Comparison of ENCODE assay signal across 16 mouse cellular contexts in genomic region chr19:5787920-5788319, GRCm38 (mm10). TPM values are rescaled to one million over a fixed set of nuclear protein-coding genes. Genes with fewer than 3 reads are reported as not detected.
DNase-seq lines count a peak whose midpoint lies in the region; ATAC-seq and TF ChIP-seq lines count a peak whose summit lies in the region.
"Had no signal": no experiment of that assay in that cellular context is flagged by ENCODE, and none has a peak within 500 bp of the region (broad histone marks: within the 10 kb centered on the region; RNA-seq: fewer than 3 reads in every experiment).

No protein-coding gene starts in this region.

- H3K4me2 ChIP-seq in heart, embryonic 12.5 days: no peak overlapping the region
- peak overlapping the region; percentile 40 for H3K4me2 ChIP-seq in heart, embryonic 16.5 days (ENCODE audit: low read depth, low read length)
- H3K4me2 ChIP-seq: liver, embryonic 11.5 days; neural tube, embryonic 13.5 days had no signal

- H3K27me3 ChIP-seq in heart, embryonic 12.5 days (replicated peaks): no peaks in the 10 kb centered on the region
- no peaks in the 10 kb centered on the region for H3K27me3 ChIP-seq in megakaryocyte, embryonic 14.5 days (replicated peaks)
- H3K27me3 ChIP-seq in heart, embryonic 16.5 days (ENCODE audit: control insufficient read depth, insufficient read depth, low read length): no peaks in the 10 kb centered on the region
- H3K27me3 ChIP-seq: neural tube, embryonic 13.5 days had no signal

- WGBS in heart, embryonic 12.5 days: 83% methylated on average over 7 of the region's 7 CpGs
- WGBS in heart, embryonic 16.5 days: 71% methylated on average over 7 of the region's 7 CpGs
- WGBS in olfactory bulb, adult 2 months: 80% methylated on average over 7 of the region's 7 CpGs

- no peak for DNase-seq in heart, postnatal 14 days
- no peak for DNase-seq in layer of hippocampus, postnatal 14 days (ENCODE audit: low spot score in 2 of 2)
- DNase-seq: cerebellum, postnatal 25 days; forebrain, postnatal 0 days; kidney, adult 9 months; kidney, postnatal 36 days; lung, postnatal 14 days; thymus, postnatal 4 days had no signal

- no peak for TF ChIP-seq POLR2A in olfactory bulb, adult 2 months (IDR thresholded peaks at IDR 0.05; ENCODE audit: insufficient read depth, low read depth, low read length)

- H3K27ac ChIP-seq in heart, embryonic 12.5 days (ENCODE audit: poor library complexity, severe bottlenecking): peak overlapping the region; percentile 82
- peak overlapping the region; percentile 87 for H3K27ac ChIP-seq in heart, embryonic 16.5 days (ENCODE audit: low read length)
- 0 out of 2 replicates have a peak overlapping the region, but pooled peaks have one; percentile 33 for H3K27ac ChIP-seq in olfactory bulb, adult 2 months (ENCODE audit: insufficient read depth, low read depth, low read length)
- H3K27ac ChIP-seq: midbrain, embryonic 10.5 days; neural tube, embryonic 13.5 days had no signal

- peaks cover 18% of the 10 kb centered on the region for H3K4me1 ChIP-seq in heart, embryonic 12.5 days (replicated peaks)
- peaks cover 44% of the 10 kb centered on the region for H3K4me1 ChIP-seq in megakaryocyte, embryonic 14.5 days
- peaks cover 10% of the 10 kb centered on the region for H3K4me1 ChIP-seq in heart, embryonic 16.5 days (ENCODE audit: control insufficient read depth, insufficient read depth, low read length)
- H3K4me1 ChIP-seq in olfactory bulb, adult 2 months (ENCODE audit: control insufficient read depth, insufficient read depth, low read length): peaks cover 14% of the 10 kb centered on the region

- no peak for TF ChIP-seq CTCF in olfactory bulb, adult 2 months (IDR thresholded peaks at IDR 0.05; ENCODE audit: insufficient read depth, low read depth, low read length)

- H3K9me3 ChIP-seq in heart, embryonic 12.5 days (replicated peaks): no peaks in the 10 kb centered on the region
- H3K9me3 ChIP-seq in megakaryocyte, embryonic 14.5 days: no peaks in the 10 kb centered on the region
- H3K9me3 ChIP-seq in heart, embryonic 16.5 days (replicated peaks; ENCODE audit: control insufficient read depth, low read length): no peaks in the 10 kb centered on the region
- H3K9me3 ChIP-seq: midbrain, embryonic 10.5 days; neural tube, embryonic 13.5 days had no signal

- intact Hi-C loops in heart, postnatal 14 days (cut with DNase I): loop anchor here (5.0 kb wide), 1 partner anchor 169 kb away; no protein-coding TSS in a partner anchor

- H3K9ac ChIP-seq in heart, embryonic 12.5 days: no peak overlapping the region
- 0 out of 2 replicates have a peak overlapping the region, but pooled peaks have one; percentile 41 for H3K9ac ChIP-seq in heart, embryonic 16.5 days (ENCODE audit: low read length)
- H3K9ac ChIP-seq: forebrain, postnatal 0 days had no signal

- no peak overlapping the region for H3K4me3 ChIP-seq in heart, embryonic 12.5 days
- peak overlapping the region; percentile 38 for H3K4me3 ChIP-seq in megakaryocyte, embryonic 14.5 days (replicated peaks)
- no peak overlapping the region for H3K4me3 ChIP-seq in heart, embryonic 16.5 days (ENCODE audit: low read length)
- no peak overlapping the region for H3K4me3 ChIP-seq in olfactory bulb, adult 2 months (ENCODE audit: insufficient read depth, low read depth, low read length)
- H3K4me3 ChIP-seq: midbrain, embryonic 10.5 days; neural tube, embryonic 13.5 days had no signal

- no peak for ATAC-seq in heart, embryonic 12.5 days (ENCODE audit: insufficient number of reproducible peaks, low FRiP score)
- no peak for ATAC-seq in megakaryocyte, adult 5-6 weeks (ENCODE audit: poor library complexity, severe bottlenecking)
- ATAC-seq in heart, embryonic 16.5 days (replicated peaks; ENCODE audit: extremely low read depth, insufficient read depth, low FRiP score): no peak

- no peaks in the 10 kb centered on the region for H3K36me3 ChIP-seq in heart, embryonic 12.5 days
- no peaks in the 10 kb centered on the region for H3K36me3 ChIP-seq in megakaryocyte, embryonic 14.5 days (replicated peaks; ENCODE audit: low read length)
- no peaks in the 10 kb centered on the region for H3K36me3 ChIP-seq in heart, embryonic 16.5 days (ENCODE audit: control insufficient read depth, insufficient read depth)
- H3K36me3 ChIP-seq: midbrain, embryonic 10.5 days; neural tube, embryonic 13.5 days had no signal

RNA-seq across cellular contexts. Expression of gene Scyl1, which starts 16.7 kb away (rescaled TPM):
- polyA plus RNA-seq in heart, embryonic 12.5 days (2016; fragmentation: Nextera tagmentation; extraction: Ambion mirVana): 68.1 and 68.9 TPM in 2 replicates
- total RNA-seq in heart, postnatal 14 days (2021): 10 to 100 TPM; 66.2 to 67.2 TPM
- polyA plus RNA-seq in megakaryocyte, embryonic 14.5 days (2012; ENCODE audit: insufficient read depth, low replicate concordance): 30.0 and 71.8 TPM in 2 replicates
- total RNA-seq in megakaryocyte, adult 5-6 weeks (2015): 20.2 and 21.8 TPM in 2 replicates
- total RNA-seq in megakaryocyte, adult 5-6 weeks (2017): 30.9 and 41.5 TPM in 2 replicates
- 62.1 and 66.6 TPM in 2 replicates for polyA plus RNA-seq in heart, embryonic 16.5 days (2015; fragmentation: Nextera tagmentation; extraction: Ambion mirVana)
- polyA plus RNA-seq in olfactory bulb, adult 2 months (2012; ENCODE audit: insufficient read depth, insufficient read length, low replicate concordance, missing spikeins): not detected in 2 replicates
- total RNA-seq in layer of hippocampus, postnatal 14 days (2021): 10 to 100 TPM; 73.6 to 75.1 TPM

RNA-seq across cellular contexts. Expression of gene Ltbp3, which starts 47.2 kb away (rescaled TPM):
- polyA plus RNA-seq in heart, embryonic 12.5 days (2016; fragmentation: Nextera tagmentation; extraction: Ambion mirVana): 24.3 and 27.7 TPM in 2 replicates
- total RNA-seq in heart, postnatal 14 days (2021): 10 to 100 TPM; 47.2 to 55.5 TPM
- 1.3 and 7.9 TPM in 2 replicates for polyA plus RNA-seq in megakaryocyte, embryonic 14.5 days (2012; ENCODE audit: insufficient read depth, low replicate concordance)
- total RNA-seq in megakaryocyte, adult 5-6 weeks (2015): 1.5 TPM in 1 of 2 replicates, not detected in the other
- 0.18 and 2.8 TPM in 2 replicates for total RNA-seq in megakaryocyte, adult 5-6 weeks (2017)
- polyA plus RNA-seq in heart, embryonic 16.5 days (2015; fragmentation: Nextera tagmentation; extraction: Ambion mirVana): 27.3 and 31.5 TPM in 2 replicates
- polyA plus RNA-seq in olfactory bulb, adult 2 months (2012; ENCODE audit: insufficient read depth, insufficient read length, low replicate concordance, missing spikeins): not detected in 2 replicates
- 10 to 100 TPM; 24.7 to 32.7 TPM for total RNA-seq in layer of hippocampus, postnatal 14 days (2021)

RNA-seq across cellular contexts. Expression of gene Fam89b, which starts 58.5 kb away (rescaled TPM):
- polyA plus RNA-seq in heart, embryonic 12.5 days (2016; fragmentation: Nextera tagmentation; extraction: Ambion mirVana): 78.9 and 81.3 TPM in 2 replicates
- total RNA-seq in heart, postnatal 14 days (2021): 10 to 100 TPM; 38.6 to 40.1 TPM
- polyA plus RNA-seq in megakaryocyte, embryonic 14.5 days (2012; ENCODE audit: insufficient read depth, low replicate concordance): 84.3 and 173 TPM in 2 replicates
- 95.7 and 114 TPM in 2 replicates for total RNA-seq in megakaryocyte, adult 5-6 weeks (2015)
- 65.5 and 78.8 TPM in 2 replicates for total RNA-seq in megakaryocyte, adult 5-6 weeks (2017)
- polyA plus RNA-seq in heart, embryonic 16.5 days (2015; fragmentation: Nextera tagmentation; extraction: Ambion mirVana): 68.6 and 72.3 TPM in 2 replicates
- polyA plus RNA-seq in olfactory bulb, adult 2 months (2012; ENCODE audit: insufficient read depth, insufficient read length, low replicate concordance, missing spikeins): not detected in 2 replicates
- 10 to 100 TPM; 32.1 to 41.1 TPM for total RNA-seq in layer of hippocampus, postnatal 14 days (2021)

Comparison
In these comparisons a context has a peak if more than half of its experiments do, and no peak if none do; other contexts are left out.
1. H3K27ac ChIP-seq: peak in every context shown above with its lines; median percentile 87 in heart, embryonic 16.5 days; 82 in heart, embryonic 12.5 days; 33 in olfactory bulb, adult 2 months.